Mouse (Mus musculus): ENCODE measurements at regions not wholly inside any gene's neighbourhood (a gene's known extent, or its start where the extent isn't known, plus 50 kb on each side); places are given as distances from the start of the nearest gene placed in this dataset.
"Not testable (repeated sequence)": the region's sequence is repeated elsewhere in the genome, so short reads cannot be mapped to it uniquely, and the experiment has no call there.

GRCm38 (mm10) chr4:23787417-23788204 lies 708.6 kb upstream of the Mms22l start:
- DNase-seq: no peak

GRCm38 (mm10) chr4:23823516-23823915 lies 672.7 kb upstream of the Mms22l start:
- no peak for DNase-seq

DNA sequence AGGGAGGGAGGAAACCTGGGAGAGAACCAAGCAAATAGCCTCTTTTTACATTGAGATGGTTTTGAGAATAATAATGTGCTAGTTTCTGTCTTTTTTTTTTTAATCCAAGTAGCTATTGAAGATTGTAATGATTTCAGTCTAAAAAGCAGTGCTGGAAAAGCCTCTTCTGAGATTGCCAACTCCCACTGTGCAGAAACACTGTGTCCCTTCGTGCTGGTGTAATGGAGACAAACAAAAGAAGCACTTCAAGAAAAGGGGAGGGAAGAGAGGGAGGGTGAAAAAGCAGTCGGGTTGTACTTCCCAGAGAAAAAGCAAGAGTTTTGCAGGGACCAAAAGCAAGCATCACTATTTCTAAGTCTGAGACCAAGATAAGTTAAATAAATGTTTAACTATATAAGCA lies 669.4 kb upstream of the Mms22l start:
- DNase-seq: no peak

- no peak for DNase-seq
Observed at GRCm38 (mm10) chr4:23832385-23833164, 663.7 kb upstream of the Mms22l start.

DNA sequence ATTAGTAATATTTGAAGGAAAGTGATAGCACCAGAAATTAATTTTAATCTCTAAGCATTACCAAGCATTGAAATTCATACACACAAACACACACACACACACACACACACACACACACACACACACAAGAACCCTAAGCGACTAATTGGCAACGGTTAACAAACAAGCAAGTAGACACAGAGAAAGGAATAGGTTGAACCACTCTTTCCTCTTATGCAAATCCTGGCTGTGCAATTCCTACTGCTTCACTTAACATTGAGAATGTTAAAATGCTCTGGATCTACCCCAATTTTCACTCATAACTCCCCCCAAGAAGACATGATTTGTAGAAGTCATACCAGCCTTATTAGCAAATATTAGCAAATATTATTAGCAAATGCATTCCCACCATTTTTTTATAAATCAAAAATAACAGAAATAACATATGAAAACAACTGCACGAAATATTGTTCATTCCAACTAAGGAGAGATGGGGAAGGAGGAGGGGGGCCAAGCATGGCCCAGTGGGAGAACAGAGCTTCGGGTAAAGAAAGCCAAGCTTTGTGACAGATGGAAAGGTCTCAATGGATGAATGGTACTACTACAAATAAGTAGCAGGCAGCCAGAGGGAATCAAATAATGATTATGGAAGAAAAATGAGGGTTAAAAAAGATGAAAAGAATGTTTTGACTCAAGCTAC lies 652.5 kb upstream of the Mms22l start:
- no peak for DNase-seq

GRCm38 (mm10) chr4:23844288-23844971 lies 651.8 kb upstream of the Mms22l start:
- no peak for DNase-seq

- no peak for DNase-seq
Observed at GRCm38 (mm10) chr4:23845263-23845662, 651.0 kb upstream of the Mms22l start.

- no peak for DNase-seq
Observed at GRCm38 (mm10) chr4:23850640-23851039, 645.6 kb upstream of the Mms22l start.

GRCm38 (mm10) chr4:23862437-23862836 lies 633.8 kb upstream of the Mms22l start:
- DNase-seq: no peak

GRCm38 (mm10) chr4:23880007-23880406 lies 616.2 kb upstream of the Mms22l start:
- no peak for DNase-seq

DNA sequence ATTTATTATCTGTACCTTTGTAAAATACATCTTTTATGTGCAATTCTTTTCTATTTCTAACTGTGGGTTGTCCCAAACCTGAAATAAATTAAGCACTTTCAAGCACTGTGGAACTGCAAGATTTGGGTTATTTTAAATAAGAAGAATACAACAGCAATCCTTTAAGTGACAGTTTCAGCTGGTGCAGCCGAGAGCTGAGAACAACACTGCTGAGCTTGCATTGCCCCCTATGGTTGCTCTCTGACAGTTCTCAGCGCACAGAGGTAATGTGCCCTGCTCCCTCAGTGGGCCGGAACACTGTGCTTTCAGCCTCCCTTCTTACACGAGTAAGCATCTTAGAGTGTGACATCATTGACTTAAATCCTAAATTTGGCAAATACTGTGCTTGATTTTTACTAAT lies 582.9 kb upstream of the Mms22l start:
- DNase-seq: peak; percentile 18

GRCm38 (mm10) chr4:23913822-23914221 lies 582.4 kb upstream of the Mms22l start:
- DNase-seq: no peak

GRCm38 (mm10) chr4:23914423-23914822 lies 581.8 kb upstream of the Mms22l start:
- DNase-seq: no peak

DNA sequence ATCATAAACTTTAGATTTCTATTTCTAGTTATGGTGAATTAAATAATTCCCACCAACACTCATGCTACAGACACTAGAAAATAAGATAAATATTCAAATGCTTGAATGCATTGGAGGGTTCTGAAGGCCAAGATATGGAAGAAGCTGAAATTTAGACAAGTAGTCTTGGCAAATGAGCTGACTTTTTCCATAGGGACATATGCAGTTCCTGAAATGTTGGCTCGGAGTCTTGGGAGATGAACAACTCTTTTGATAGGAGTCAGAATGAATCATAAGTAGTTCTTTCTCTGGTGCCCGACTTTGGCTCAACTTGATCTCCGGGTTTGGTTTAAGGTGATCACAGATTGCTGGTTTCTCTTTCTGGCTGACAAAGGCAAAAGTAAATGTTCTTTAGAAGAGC lies 574.7 kb upstream of the Mms22l start:
- DNase-seq: no peak

GRCm38 (mm10) chr4:23954140-23954539 lies 542.1 kb upstream of the Mms22l start:
- DNase-seq: no peak

- not testable (repeated sequence) for DNase-seq
Observed at GRCm38 (mm10) chr4:23982193-23982592, 514.1 kb upstream of the Mms22l start.

- peak; percentile 5 for DNase-seq
Observed at GRCm38 (mm10) chr4:23982790-23983451, 513.3 kb upstream of the Mms22l start.

DNA sequence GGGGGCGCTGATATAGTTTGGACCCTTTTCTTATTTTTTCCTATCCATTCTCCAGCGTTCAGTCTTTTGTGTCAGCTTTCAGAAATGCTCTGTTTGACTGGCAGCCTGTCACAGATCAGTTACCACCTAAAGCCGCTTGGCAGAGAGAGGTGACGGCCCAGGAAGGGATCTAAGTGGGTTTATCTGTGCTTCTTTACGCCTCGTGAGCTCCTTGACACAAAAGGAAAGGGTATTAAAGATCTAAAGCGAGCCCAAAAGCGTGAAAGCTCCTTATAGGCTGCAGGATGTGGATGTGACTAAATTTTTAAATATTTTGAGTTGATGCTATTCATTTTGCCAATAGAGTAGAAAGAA lies 512.8 kb upstream of the Mms22l start:
- no peak for DNase-seq

DNA sequence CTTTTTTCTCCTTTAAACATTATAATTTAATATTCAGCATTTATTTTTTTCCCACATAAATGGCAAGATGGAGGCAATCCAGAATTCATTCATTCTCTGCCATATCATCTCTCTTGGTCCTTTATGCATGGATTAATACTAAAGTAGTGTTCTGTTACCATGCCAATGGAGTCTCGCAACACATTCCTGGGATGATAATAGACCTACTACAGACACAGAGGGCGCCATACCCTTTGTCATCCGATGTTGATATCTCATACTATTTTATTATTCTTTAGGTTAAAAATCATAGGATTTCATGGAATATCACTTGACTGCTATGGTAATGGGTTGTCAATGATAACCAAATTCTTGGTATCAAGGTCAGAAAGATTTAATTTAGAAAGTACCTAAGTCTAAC lies 512.2 kb upstream of the Mms22l start:
- DNase-seq: no peak

- DNase-seq: no peak
Observed at GRCm38 (mm10) chr4:23985956-23986355, 510.3 kb upstream of the Mms22l start.

DNA sequence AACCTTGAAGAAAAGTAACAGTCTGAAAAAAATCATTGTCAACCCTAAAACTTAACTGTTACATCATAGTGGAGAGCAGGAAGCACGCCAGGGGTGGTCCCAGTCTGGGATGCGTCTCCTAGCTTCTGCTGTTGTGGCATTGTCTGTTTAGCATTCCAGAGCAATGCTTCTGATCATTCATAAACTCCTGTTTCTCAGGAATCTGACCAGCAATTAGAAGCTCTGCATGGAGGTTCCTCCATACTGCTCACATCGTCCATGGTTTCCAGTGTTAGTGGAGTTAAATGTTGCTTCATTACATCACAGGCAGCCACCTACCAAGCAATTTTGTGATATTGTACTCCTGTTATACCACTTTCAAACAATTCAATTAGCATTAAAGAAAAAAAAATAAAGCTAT lies 502.4 kb upstream of the Mms22l start:
- DNase-seq: no peak

DNA sequence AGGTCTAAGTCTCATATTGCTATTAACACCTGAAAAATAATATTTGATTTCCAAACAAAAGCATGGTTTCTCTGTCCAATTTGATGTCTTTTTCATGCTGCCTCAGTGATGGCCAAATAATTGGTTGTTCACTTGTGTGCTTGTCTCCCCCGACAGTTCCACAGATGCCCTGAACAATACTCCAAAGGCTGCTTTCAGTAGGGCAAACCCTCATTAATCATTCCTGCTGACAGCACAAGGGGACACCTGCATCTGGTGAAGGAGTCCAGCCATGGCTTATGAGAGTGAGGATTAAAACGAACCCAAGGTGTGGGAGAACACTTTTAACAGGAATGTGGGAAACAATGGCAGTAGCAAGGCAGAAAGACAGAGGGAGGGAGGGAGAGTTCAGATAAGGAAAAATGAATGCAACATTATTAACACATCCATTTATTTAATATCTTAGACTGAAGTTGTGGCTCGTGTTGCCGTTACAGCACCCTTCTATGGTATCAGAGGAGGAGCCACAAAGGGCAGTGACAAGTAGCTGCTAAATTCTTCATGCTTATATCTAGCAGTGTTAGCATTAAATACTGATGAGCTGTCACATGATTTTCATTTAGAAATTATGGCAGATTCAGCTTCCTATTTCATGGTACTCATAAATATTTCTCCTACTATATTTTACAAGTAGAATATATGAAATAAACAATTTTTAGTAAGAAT lies 501.8 kb upstream of the Mms22l start:
- no peak for DNase-seq
